Mouse (Mus musculus): ENCODE data around the gene Cnga3. TPM values are rescaled to one million over a fixed set of nuclear protein-coding genes. Genes with fewer than 3 reads are reported as not detected.

Cnga3 gene
- polyA plus RNA-seq, 1 experiment: not detected

- WGBS: 11% methylated on average over 8 of the region's 8 CpGs
- Histone ChIP-seq H3K27ac (ENCODE audit: control insufficient read depth, insufficient read depth, low read depth, low read length, poor library complexity) (no peak overlapping the region), H3K4me1 (ENCODE audit: control insufficient read depth, insufficient read depth, low read length) (no peaks in the 10 kb centered on the region; the same call in 1 of the 2 replicates), H3K4me3 (replicated peaks; ENCODE audit: control insufficient read depth, low read depth, low read length) (no peak overlapping the region)
- TF ChIP-seq CTCF (IDR thresholded peaks at IDR 0.05; ENCODE audit: control insufficient read depth, insufficient read depth, low read length): no peak
- TF ChIP-seq POLR2A (IDR thresholded peaks at IDR 0.05; ENCODE audit: borderline replicate concordance, control insufficient read depth, low read depth, low read length): no peak
Observed at GRCm38 (mm10) chr1:37242253-37242652, 28.0 kb downstream of the Cnga3 start.

GRCm38 (mm10) chr1:37246476-37246875 is 32.2 kb downstream of the Cnga3 start:
- WGBS: 84% methylated on average over 2 of the region's 2 CpGs
- H3K4me1 ChIP-seq (ENCODE audit: control insufficient read depth, insufficient read depth, low read length): no peaks in the 10 kb centered on the region; the same call in 1 of the 2 replicates
- TF ChIP-seq CTCF (IDR thresholded peaks at IDR 0.05; ENCODE audit: control insufficient read depth, insufficient read depth, low read length) (no peak), POLR2A (IDR thresholded peaks at IDR 0.05; ENCODE audit: borderline replicate concordance, control insufficient read depth, low read depth, low read length) (no peak)
- H3K27ac ChIP-seq (ENCODE audit: control insufficient read depth, insufficient read depth, low read depth, low read length, poor library complexity): no peak overlapping the region
- H3K4me3 ChIP-seq (replicated peaks; ENCODE audit: control insufficient read depth, low read depth, low read length): no peak overlapping the region

- 0% methylated on average over 2 of the region's 2 CpGs for WGBS
Observed at GRCm38 (mm10) chr1:37248406-37248805, 34.2 kb downstream of the Cnga3 start.

GRCm38 (mm10) chr1:37250643-37251310 is 36.5 kb downstream of the Cnga3 start:
- no peak overlapping the region for H3K27ac ChIP-seq (ENCODE audit: control insufficient read depth, insufficient read depth, low read depth, low read length, poor library complexity)
- H3K4me3 ChIP-seq (replicated peaks; ENCODE audit: control insufficient read depth, low read depth, low read length): no peak overlapping the region
- H3K4me1 ChIP-seq (ENCODE audit: control insufficient read depth, insufficient read depth, low read length): no peaks in the 10 kb centered on the region
- 35% methylated on average over 5 of the region's 5 CpGs for WGBS
- TF ChIP-seq POLR2A (IDR thresholded peaks at IDR 0.05; ENCODE audit: borderline replicate concordance, control insufficient read depth, low read depth, low read length) (no peak), CTCF (IDR thresholded peaks at IDR 0.05; ENCODE audit: control insufficient read depth, insufficient read depth, low read length) (peak; percentile 78)

More at GRCm38 (mm10) chr1:37248406-37248805, 34.2 kb downstream of the Cnga3 start:
- no peak overlapping the region for H3K4me3 ChIP-seq (replicated peaks; ENCODE audit: control insufficient read depth, low read depth, low read length)
- no peak for TF ChIP-seq POLR2A (IDR thresholded peaks at IDR 0.05; ENCODE audit: borderline replicate concordance, control insufficient read depth, low read depth, low read length)
- TF ChIP-seq CTCF (IDR thresholded peaks at IDR 0.05; ENCODE audit: control insufficient read depth, insufficient read depth, low read length): no peak
- no peak overlapping the region for H3K27ac ChIP-seq (ENCODE audit: control insufficient read depth, insufficient read depth, low read depth, low read length, poor library complexity)
- H3K4me1 ChIP-seq (ENCODE audit: control insufficient read depth, insufficient read depth, low read length): no peaks in the 10 kb centered on the region

- TF ChIP-seq CTCF (IDR thresholded peaks at IDR 0.05; ENCODE audit: control insufficient read depth, insufficient read depth, low read length) (no peak), POLR2A (IDR thresholded peaks at IDR 0.05; ENCODE audit: borderline replicate concordance, control insufficient read depth, low read depth, low read length) (no peak)
- H3K4me3 ChIP-seq (replicated peaks; ENCODE audit: control insufficient read depth, low read depth, low read length): no peak overlapping the region
- WGBS: 90% methylated on average over 2 of the region's 2 CpGs
- H3K27ac ChIP-seq (ENCODE audit: control insufficient read depth, insufficient read depth, low read depth, low read length, poor library complexity): no peak overlapping the region
- H3K4me1 ChIP-seq (ENCODE audit: control insufficient read depth, insufficient read depth, low read length): no peaks in the 10 kb centered on the region
Observed at GRCm38 (mm10) chr1:37258443-37258842, 44.2 kb downstream of the Cnga3 start.

- WGBS: 3% methylated on average over 7 of the region's 7 CpGs
- TF ChIP-seq CTCF (IDR thresholded peaks at IDR 0.05; ENCODE audit: control insufficient read depth, insufficient read depth, low read length) (peak; percentile 66), POLR2A (IDR thresholded peaks at IDR 0.05; ENCODE audit: borderline replicate concordance, control insufficient read depth, low read depth, low read length) (no peak)
- Histone ChIP-seq H3K4me3 (replicated peaks; ENCODE audit: control insufficient read depth, low read depth, low read length) (no peak overlapping the region), H3K27ac (ENCODE audit: control insufficient read depth, insufficient read depth, low read depth, low read length, poor library complexity) (no peak overlapping the region), H3K4me1 (ENCODE audit: control insufficient read depth, insufficient read depth, low read length) (no peaks in the 10 kb centered on the region)
Observed at GRCm38 (mm10) chr1:37272464-37272863, 58.2 kb downstream of the Cnga3 start.

GRCm38 (mm10) chr1:37286556-37286955 is 72.3 kb downstream of the Cnga3 start:
- H3K4me1 ChIP-seq (ENCODE audit: control insufficient read depth, insufficient read depth, low read length): no peaks in the 10 kb centered on the region
- WGBS: 58% methylated on average over 7 of the region's 7 CpGs
- TF ChIP-seq POLR2A (IDR thresholded peaks at IDR 0.05; ENCODE audit: borderline replicate concordance, control insufficient read depth, low read depth, low read length): no peak
- no peak for TF ChIP-seq CTCF (IDR thresholded peaks at IDR 0.05; ENCODE audit: control insufficient read depth, insufficient read depth, low read length)
- no peak overlapping the region for H3K27ac ChIP-seq (ENCODE audit: control insufficient read depth, insufficient read depth, low read depth, low read length, poor library complexity)
- H3K4me3 ChIP-seq (replicated peaks; ENCODE audit: control insufficient read depth, low read depth, low read length): no peak overlapping the region

GRCm38 (mm10) chr1:37287748-37288147 is 73.5 kb downstream of the Cnga3 start:
- 59% methylated on average over 1 of the region's 1 CpGs for WGBS
- no peak for TF ChIP-seq CTCF (IDR thresholded peaks at IDR 0.05; ENCODE audit: control insufficient read depth, insufficient read depth, low read length)
- no peak for TF ChIP-seq POLR2A (IDR thresholded peaks at IDR 0.05; ENCODE audit: borderline replicate concordance, control insufficient read depth, low read depth, low read length)
- Histone ChIP-seq H3K27ac (ENCODE audit: control insufficient read depth, insufficient read depth, low read depth, low read length, poor library complexity) (no peak overlapping the region), H3K4me1 (ENCODE audit: control insufficient read depth, insufficient read depth, low read length) (no peaks in the 10 kb centered on the region), H3K4me3 (replicated peaks; ENCODE audit: control insufficient read depth, low read depth, low read length) (no peak overlapping the region)
